Mouse (Mus musculus) forebrain, embryonic 11.5 days (tissue): ENCODE measurements around the gene Gm28048. TPM values are rescaled to one million over a fixed set of nuclear protein-coding genes. Genes with fewer than 3 reads are reported as not detected.

ENCODE experiments used
- polyA plus RNA-seq: library from polyadenylated mRNA; unstranded; fragments of >200 nt; fragmentation: Nextera tagmentation; extraction: Ambion mirVana; gene quantifications from 2 replicates; pipeline ENCODE4 v1.2.1, GENCODE M21; 2014

Gene Gm28048
- polyA plus RNA-seq, 1 experiment from 2014 or later, result 5.8 TPM

Other genes starting within 250 kb of the Gm28048 start
- 2.4 and 2.8 TPM in 2 replicates for gene B3gnt2, start 121.1 kb downstream of the Gm28048 start, polyA plus RNA-seq
- gene Zrsr1, start 10.1 kb downstream of the Gm28048 start, polyA plus RNA-seq, result 3.7 and 4.7 TPM in 2 replicates
- 375 and 399 TPM in 2 replicates for gene Commd1, start 292 bp upstream of the Gm28048 start, polyA plus RNA-seq
- 411 and 432 TPM in 2 replicates for gene Cct4, start 8.4 kb upstream of the Gm28048 start, polyA plus RNA-seq
- gene Fam161a, start 25.4 kb upstream of the Gm28048 start, polyA plus RNA-seq, result 3.4 TPM in 2 replicates